Mouse (Mus musculus) cerebellum, postnatal 4 days (tissue): ENCODE measurements at regions not wholly inside any gene's neighbourhood (a gene's known extent, or its start where the extent isn't known, plus 50 kb on each side); places are given as distances from the start of the nearest gene placed in this dataset.

Source experiments
- DNase-seq, 2 experiments: peaks; one replicate each; pipeline ENCODE4 v3.0.0; 2022; ENCODE audit warnings: low spot score in 2 of 2, mixed read lengths in 1 of 2

- no peak for DNase-seq
Measured at GRCm38 (mm10) chr2:117968731-117969130, 142.9 kb upstream of the Thbs1 start.

GRCm38 (mm10) chr2:117970631-117971030 is 141.0 kb upstream of the Thbs1 start:
- DNase-seq, result no peak

GRCm38 (mm10) chr2:117977033-117977432 is 134.6 kb upstream of the Thbs1 start:
- no peak for DNase-seq

GRCm38 (mm10) chr2:117980856-117981255 is 130.8 kb upstream of the Thbs1 start:
- no peak for DNase-seq

- no peak for DNase-seq
Measured at GRCm38 (mm10) chr2:117984569-117984968, 127.1 kb upstream of the Thbs1 start.

GRCm38 (mm10) chr2:117987426-117988215 is 124.1 kb upstream of the Thbs1 start:
- no peak for DNase-seq

- no peak for DNase-seq
Measured at GRCm38 (mm10) chr2:117988396-117989173, 123.1 kb upstream of the Thbs1 start.

GRCm38 (mm10) chr2:117989215-117989614 is 122.5 kb upstream of the Thbs1 start:
- DNase-seq, result no peak

- DNase-seq, result no peak
Measured at GRCm38 (mm10) chr2:117996130-117997083, 115.3 kb upstream of the Thbs1 start.

GRCm38 (mm10) chr2:117999641-118000040 is 112.0 kb upstream of the Thbs1 start:
- DNase-seq, result no peak

GRCm38 (mm10) chr2:118004191-118004590 is 107.5 kb upstream of the Thbs1 start:
- no peak for DNase-seq

- no peak for DNase-seq
Measured at GRCm38 (mm10) chr2:118007539-118008427, 103.9 kb upstream of the Thbs1 start.

- no peak for DNase-seq
Measured at GRCm38 (mm10) chr2:118011679-118012078, 100.0 kb upstream of the Thbs1 start.

- DNase-seq, result no peak
Measured at GRCm38 (mm10) chr2:118012211-118012610, 99.5 kb upstream of the Thbs1 start.

- DNase-seq, result no peak
Measured at GRCm38 (mm10) chr2:118013156-118013555, 98.5 kb upstream of the Thbs1 start.

- DNase-seq, result no peak
Measured at GRCm38 (mm10) chr2:118015182-118015581, 96.5 kb upstream of the Thbs1 start.

GRCm38 (mm10) chr2:118025829-118026735 is 85.6 kb upstream of the Thbs1 start:
- DNase-seq, result no peak

GRCm38 (mm10) chr2:118028881-118029280 is 82.8 kb upstream of the Thbs1 start:
- DNase-seq, result no peak

GRCm38 (mm10) chr2:118029470-118030108 is 82.1 kb upstream of the Thbs1 start:
- no peak for DNase-seq
